Mouse (Mus musculus): ENCODE results near the gene Dnajb1. TPM values are rescaled to one million over a fixed set of nuclear protein-coding genes. Genes with fewer than 3 reads are reported as not detected.

Gene Dnajb1
- polyA plus RNA-seq, 3 experiments from 2014 or later, result 36.3 to 53.7 (median 41.0) TPM

- ATAC-seq, result no peak
Observed at GRCm38 (mm10) chr8:83613695-83614094, 5.7 kb downstream of the Dnajb1 start.

DNA sequence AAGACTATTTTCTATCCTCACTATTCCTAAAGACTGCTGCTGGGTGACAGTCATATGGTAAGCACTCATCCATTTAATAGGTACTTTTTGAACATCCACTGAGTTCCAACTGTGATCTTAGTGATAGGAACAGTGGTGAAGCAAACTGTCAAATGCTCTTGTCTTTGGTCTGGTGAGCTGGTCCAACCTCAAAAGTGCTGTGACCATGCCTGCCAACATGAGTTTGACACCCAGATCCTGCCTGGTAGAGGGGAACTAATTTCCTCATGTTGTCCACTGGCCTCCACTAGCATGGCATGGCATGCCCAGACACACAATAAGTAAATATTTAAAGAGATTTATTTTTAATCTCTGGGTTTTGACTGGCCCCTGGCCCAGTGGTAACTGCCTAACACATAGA, 8.6 kb downstream of the Dnajb1 start:
- ATAC-seq, result no peak

DNA sequence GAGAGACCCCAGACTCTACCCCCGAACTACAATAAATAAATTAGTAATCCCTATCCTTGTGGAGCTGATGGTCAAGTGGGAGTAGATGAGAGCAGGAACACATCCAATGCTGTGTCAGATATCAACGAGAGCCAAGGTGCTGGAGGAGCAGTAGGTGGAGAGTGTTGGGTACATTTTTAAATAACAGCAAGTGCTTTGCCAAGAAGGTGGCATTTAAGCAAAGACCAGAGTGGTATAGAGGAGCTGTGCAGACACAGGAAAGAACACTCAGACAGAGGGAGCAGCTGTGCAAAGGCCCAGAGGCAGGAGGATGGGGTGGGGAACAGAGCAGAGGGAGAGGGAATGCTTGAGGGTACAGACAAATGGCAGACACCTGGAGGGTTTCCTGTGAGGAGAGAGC, 9.1 kb downstream of the Dnajb1 start:
- ATAC-seq, result no peak

DNA sequence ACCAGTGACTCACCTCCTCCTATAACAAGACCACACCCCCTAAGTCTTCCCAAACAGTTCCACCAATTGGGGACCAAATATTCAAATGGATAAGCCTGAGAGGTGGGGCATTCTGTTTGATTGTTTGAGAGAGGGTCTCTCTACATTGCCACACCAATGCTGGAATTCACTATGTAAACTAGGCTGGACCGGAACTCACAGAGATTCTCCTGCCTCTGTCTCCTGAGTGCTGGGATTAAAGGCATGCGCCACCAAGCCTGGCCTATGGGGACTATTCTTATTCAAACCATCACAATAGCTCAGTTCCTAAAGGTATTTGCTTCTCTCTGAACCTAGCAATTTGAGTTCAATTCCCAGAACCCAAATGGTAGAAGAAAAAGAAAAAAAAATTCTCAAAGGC, 10.6 kb downstream of the Dnajb1 start:
- ATAC-seq, result no peak

- no peak for ATAC-seq
Observed at GRCm38 (mm10) chr8:83619568-83620285, 11.7 kb downstream of the Dnajb1 start.

DNA sequence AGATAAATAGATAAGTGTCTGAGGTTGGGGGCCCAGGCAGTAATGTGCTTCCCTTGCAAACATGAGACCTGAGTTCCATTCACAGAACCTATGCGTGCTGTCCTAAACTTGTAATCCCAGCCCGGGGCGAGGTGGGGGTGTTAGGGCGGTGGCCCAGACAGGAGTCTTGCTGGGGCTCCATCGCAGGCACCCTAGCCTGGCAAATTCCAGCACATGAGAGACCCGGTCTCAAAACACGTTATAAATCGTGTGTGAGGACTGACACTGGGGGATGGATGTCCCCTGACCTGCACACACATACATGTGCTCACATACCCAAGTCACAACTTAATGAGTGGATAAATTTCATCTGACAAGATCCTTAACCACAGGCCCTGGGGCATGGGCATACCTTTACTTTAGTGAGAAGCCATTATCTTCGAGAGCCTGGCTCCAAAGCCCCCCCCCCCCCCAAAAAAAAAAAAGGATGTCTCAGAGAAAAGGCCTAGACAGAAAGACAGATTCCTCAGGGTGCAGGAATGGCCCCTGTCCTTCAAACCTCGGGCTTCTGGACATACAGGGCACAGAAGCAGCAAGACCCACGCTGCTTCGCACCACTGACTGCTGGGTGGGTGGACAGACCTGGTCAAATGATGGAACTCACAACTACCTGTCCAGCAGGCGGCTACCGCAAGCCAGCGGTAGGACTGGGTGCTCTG, 13.8 kb downstream of the Dnajb1 start:
- no peak for ATAC-seq

DNA sequence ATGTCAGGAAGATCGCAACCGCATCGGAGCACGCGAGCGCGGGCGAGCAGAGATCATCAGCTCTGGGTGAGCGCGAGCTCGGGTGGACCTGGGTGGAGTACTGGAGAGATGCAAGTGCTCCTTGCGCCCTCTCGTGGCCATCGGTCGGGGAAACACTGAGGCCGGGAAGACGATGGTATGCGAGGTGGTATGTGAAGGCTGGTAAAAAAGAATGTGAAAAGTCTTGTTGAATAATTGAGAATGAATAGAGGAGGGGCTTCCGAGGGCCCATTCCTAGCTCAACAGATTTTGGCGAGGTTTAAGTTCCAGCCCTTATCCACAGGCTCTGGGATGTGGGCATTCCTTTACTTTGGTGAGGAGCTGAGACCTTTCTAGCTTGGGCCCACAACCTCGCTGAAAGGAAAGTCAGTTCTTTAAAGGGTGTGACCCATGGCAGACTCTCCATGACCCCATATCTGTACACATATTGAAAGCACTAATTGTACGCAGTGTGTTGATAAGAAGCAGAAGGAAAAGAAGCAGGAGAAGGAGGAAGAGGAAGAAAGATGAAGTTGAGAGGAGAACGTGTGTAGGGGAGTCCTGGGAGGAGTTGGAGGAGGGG, 14.5 kb downstream of the Dnajb1 start:
- ATAC-seq, result peak; percentile 97

GRCm38 (mm10) chr8:83623549-83623948, 15.6 kb downstream of the Dnajb1 start:
- ATAC-seq, result no peak

DNA sequence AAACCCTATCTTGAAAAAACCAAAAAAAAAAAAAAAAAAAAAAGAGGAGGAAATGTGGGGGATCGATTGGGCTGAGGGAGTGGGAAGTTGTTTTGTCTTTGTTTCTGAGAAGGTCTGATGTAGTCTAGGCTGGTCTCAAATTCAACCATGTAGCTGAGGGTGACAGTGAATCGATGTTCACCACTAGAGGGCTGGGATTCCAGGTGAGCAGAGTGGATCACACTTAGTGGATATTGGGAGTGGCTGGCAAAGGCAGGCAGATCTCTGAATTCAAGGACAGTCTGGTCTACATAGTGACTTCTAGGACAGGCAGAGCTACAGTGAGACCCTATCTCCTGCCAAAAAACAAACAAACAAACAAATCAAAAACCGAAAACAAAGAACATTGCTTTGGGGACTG, 16.7 kb downstream of the Dnajb1 start:
- ATAC-seq, result no peak

DNA sequence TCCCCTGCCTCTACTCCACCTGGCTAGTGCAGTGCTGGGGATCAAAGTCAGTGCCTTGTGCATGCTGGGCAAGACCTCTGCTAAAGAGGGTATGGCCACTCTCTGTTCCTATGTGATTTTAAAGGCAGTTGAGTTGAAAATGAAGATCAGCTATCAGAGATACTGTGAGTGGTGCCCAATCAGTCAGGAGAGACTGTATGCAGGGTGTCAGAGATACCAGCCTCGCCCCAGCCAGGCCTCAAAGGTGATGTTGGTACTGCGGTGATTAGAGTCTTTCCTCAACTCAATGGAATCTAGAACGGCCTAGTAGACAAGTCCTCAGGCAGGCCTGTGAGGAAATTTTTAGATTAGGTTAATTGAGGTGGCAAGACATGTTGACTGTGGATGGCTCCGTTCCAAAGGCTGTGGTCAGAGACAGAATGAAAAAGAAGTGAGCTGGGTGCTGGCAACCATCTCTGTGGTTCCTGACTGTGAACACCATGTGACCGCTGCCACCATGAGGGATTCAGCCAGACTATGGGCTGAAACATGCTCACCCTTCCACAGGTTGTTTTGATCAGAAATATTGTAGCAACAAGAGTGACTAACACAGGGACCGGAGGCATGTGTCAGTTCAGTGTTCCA, 17.8 kb downstream of the Dnajb1 start:
- ATAC-seq, result no peak

DNA sequence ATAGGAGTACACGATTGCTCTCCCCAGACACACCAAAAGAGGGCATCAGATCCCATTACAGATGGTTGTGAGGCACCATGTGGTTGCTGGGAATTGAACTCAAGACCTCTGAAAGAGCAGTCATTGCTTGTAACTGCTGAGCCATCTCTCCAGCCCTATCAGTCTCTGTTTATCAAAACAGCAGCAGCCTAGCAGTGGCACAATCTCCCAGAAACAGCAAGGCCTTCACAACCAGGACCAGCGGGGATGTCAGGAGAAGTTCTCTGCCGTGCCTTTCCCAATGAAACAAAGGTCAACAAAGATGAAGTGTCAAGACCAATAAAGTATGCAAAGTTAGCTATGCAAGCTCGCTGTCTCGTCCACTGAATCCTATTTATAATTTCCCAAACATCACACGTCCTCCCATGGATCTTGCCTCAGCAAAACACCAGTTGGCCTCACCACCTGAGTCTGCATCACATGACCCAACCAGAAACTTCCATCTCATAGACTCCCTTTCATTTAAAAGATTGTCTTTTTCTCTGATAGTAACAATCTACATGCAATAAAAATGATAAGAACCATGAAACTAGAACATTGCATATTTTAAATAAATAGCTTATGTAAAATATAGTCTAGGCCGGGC, 24.2 kb downstream of the Dnajb1 start:
- ATAC-seq, result no peak

GRCm38 (mm10) chr8:83638856-83639255, 30.9 kb downstream of the Dnajb1 start:
- no peak for ATAC-seq

- ATAC-seq, result no peak
Observed at GRCm38 (mm10) chr8:83639649-83640048, 31.7 kb downstream of the Dnajb1 start.

DNA sequence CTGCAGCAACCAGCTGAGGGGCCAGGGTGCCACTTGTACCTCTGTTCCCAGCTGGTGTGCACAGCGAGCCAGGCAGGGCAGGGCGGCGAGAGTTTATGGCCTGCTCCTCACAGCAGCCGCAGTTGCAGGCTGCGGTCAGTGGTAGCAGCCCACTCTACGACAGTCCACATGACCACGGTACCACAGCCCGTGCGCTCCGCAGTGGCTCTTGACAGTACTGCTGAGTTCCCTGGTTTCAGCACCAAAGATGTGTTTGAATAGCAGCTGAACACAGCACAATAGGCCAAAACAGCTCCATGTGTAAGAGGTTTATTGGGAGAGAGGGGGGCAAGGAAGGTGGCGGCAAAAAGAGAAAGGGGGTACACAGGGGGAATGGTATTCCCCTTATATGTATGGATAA, 39.5 kb downstream of the Dnajb1 start:
- no peak for ATAC-seq

GRCm38 (mm10) chr8:83648031-83648430, 40.0 kb downstream of the Dnajb1 start:
- ATAC-seq, result no peak

GRCm38 (mm10) chr8:83649699-83650098, 41.7 kb downstream of the Dnajb1 start:
- ATAC-seq, result no peak

- peak; percentile 97 for ATAC-seq
Observed at GRCm38 (mm10) chr8:83652030-83652743, 44.2 kb downstream of the Dnajb1 start, which contains the start of gene Gipc1. Gipc1 (plus strand) TSS chr8:83652677.

DNA sequence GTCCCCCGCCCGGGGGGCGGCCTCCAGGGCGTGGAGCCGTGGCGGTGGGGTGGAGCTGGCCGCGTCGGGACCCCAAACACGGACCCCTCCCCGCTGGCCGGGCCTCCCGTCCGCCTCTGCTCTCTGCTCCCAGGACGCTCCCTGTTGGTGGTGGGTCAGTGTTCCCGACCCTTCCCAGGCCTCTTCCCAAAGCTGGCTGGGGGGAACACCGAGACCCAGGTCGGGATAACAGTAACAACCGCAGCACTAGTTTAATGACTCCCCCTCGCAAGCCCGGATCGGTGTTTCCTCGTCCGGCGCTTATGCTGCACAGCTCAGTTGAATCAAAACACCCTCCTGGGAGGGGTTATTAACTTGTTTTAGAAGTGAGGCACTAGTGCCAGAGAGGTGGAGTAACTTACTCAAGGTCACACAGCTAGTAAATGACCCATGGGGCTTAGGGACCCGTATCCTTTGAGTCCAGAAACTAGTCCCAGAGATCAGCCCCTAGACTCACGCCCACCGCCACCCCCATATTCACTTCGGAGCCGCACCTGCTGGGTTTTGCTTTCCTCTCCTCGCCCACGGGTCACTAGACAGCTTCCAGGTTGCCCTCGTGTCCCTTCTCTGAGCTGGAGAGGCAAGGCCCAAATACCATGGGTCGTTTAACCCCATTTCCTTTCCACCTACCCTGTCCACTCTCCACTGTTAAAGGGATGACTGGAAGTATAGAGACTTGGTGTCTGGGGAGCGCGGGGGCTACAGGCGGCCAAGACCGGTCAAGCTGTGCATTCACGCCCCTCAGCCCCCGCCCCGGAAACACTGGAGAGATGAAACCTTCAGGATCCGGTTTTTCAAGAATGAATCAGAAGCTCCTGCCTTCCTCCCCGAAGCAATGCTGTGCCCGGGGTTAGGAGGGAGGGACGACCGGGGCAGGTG, 45.0 kb downstream of the Dnajb1 start:
- peak; percentile 27 for ATAC-seq

DNA sequence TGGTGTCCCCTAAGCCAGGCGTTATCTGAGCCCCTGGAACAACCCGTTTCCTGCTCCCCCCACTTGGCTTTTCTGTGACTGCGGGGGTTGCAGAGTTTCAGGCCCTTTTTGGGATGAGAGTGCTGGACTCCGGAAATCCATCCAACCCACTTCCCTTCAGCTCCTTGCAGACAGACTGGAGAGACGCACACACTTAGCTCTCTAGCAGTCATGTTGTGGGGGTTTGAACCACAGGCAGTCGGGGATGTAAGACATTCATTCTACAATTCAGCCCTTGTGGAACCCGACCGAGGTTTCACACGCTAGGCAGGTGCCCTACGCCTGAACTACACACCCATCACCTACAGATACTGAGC, 45.6 kb downstream of the Dnajb1 start:
- no peak for ATAC-seq

GRCm38 (mm10) chr8:83654725-83655124, 46.7 kb downstream of the Dnajb1 start:
- no peak for ATAC-seq

DNA sequence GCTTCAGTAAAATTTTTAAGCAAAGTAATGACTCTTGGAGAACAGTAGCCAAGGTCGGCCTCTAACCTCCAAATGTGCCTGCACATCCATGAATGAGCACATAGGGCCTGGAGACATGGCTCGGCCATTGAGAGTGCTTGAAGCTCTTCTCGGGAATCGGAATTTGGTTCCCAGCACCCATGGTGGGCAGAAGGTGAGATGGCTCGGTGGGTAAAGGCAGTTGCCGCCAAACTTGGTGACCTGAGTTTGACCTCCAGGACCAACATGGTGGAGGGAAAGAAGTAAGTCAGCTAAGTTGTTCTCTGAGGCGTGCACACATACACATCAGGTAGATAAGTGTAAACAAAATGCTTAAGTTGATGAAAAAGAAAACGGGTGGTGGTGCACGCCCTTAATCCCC, 48.0 kb downstream of the Dnajb1 start:
- ATAC-seq, result no peak
